Mouse (Mus musculus): Measurements from ENCODE around the gene Syt13. TPM values are rescaled to one million over a fixed set of nuclear protein-coding genes. Genes with fewer than 3 reads are reported as not detected.

Gene Syt13
- total RNA-seq, 2 experiments from 2014 or later: 159 to 162 TPM

GRCm38 (mm10) chr2:92964345-92964744, 49.4 kb downstream of the Syt13 start:
- DNase-seq: no peak

GRCm38 (mm10) chr2:92966257-92966656, 51.4 kb downstream of the Syt13 start:
- DNase-seq: no peak

GRCm38 (mm10) chr2:92967032-92967838, 52.3 kb downstream of the Syt13 start:
- no peak for DNase-seq

- no peak for DNase-seq
These were observed 52.9 kb downstream of the Syt13 start for GRCm38 (mm10) chr2:92967839-92968166.

GRCm38 (mm10) chr2:92971069-92971468, 56.2 kb downstream of the Syt13 start:
- no peak for DNase-seq

GRCm38 (mm10) chr2:92971536-92971935, 56.6 kb downstream of the Syt13 start:
- DNase-seq: no peak

GRCm38 (mm10) chr2:92972071-92972470, 57.2 kb downstream of the Syt13 start:
- no peak for DNase-seq

- no peak for DNase-seq
These were observed 58.7 kb downstream of the Syt13 start for GRCm38 (mm10) chr2:92973646-92974045.

GRCm38 (mm10) chr2:92975031-92975790, 60.3 kb downstream of the Syt13 start:
- no peak for DNase-seq

GRCm38 (mm10) chr2:92980165-92980564, 65.3 kb downstream of the Syt13 start:
- no peak for DNase-seq

- DNase-seq: no peak
These were observed 67.8 kb downstream of the Syt13 start for GRCm38 (mm10) chr2:92982591-92983272.

- DNase-seq: no peak
These were observed 68.3 kb downstream of the Syt13 start for GRCm38 (mm10) chr2:92983273-92983620.

- DNase-seq: no peak
These were observed 69.6 kb downstream of the Syt13 start for GRCm38 (mm10) chr2:92984321-92985108.

- DNase-seq: no peak
These were observed 70.3 kb downstream of the Syt13 start for GRCm38 (mm10) chr2:92985171-92985570.

- no peak for DNase-seq
These were observed 70.7 kb downstream of the Syt13 start for GRCm38 (mm10) chr2:92985600-92985999.

GRCm38 (mm10) chr2:92987108-92987618, 72.3 kb downstream of the Syt13 start:
- DNase-seq: no peak

GRCm38 (mm10) chr2:92987901-92988631, 73.2 kb downstream of the Syt13 start:
- peak; percentile 47 to 56 for DNase-seq

- DNase-seq: no peak
These were observed 74.7 kb downstream of the Syt13 start for GRCm38 (mm10) chr2:92989593-92989992.

- DNase-seq: no peak
These were observed 77.1 kb downstream of the Syt13 start for GRCm38 (mm10) chr2:92991976-92992375.

GRCm38 (mm10) chr2:93005028-93005427, 90.1 kb downstream of the Syt13 start:
- DNase-seq: no peak
